Mouse (Mus musculus): Measurements from ENCODE around the gene Ccl9.

DNA sequence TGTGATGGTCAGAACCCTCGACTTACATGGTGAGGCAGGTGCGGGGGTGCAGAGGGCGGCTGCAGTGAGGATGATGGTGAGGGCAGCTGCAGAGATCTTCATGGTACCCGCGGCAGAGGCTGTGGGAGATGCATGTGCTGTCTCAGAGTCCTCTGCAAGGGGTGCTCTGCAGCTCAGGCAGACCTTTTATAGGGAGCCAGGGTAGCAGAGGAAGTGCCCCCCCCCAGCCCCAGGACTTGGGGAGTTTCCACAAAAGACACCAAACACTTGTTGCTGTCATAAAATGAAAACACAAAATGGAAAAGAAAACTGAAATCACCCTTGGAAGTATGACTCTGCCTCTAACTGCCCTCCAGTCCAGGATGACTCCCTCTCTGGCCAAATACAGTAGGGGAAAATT, 48.1 kb downstream of the Ccl9 start, which contains the start of gene Ccl5:
- no peak for TF ChIP-seq CTCF (IDR thresholded peaks at IDR 0.05; ENCODE audit: low read depth, low read length)
- TF ChIP-seq GATA1 (IDR thresholded peaks at IDR 0.05; ENCODE audit: borderline replicate concordance, low read length) = no peak
